Mouse (Mus musculus) cortical plate, adult 2 months (tissue): ENCODE data around the gene Npy.

Experiments used
- CTCF ChIP-seq: fragments of 200-500 bp; IDR thresholded peaks from 2 replicates; pipeline ENCODE4 v1.5.1; 2011; ENCODE audit warnings: mild to moderate bottlenecking, control low read depth, low read length; ENCODE audit not compliant: insufficient read depth; ENCODE audit errors: extremely low read depth
- POLR2A ChIP-seq: fragments of 200-500 bp; IDR thresholded peaks from 2 replicates; pipeline ENCODE4 v1.6.1; 2011; ENCODE audit warnings: mild to moderate bottlenecking, low read length, control low read depth; ENCODE audit not compliant: insufficient read depth; ENCODE audit errors: extremely low read depth

DNA sequence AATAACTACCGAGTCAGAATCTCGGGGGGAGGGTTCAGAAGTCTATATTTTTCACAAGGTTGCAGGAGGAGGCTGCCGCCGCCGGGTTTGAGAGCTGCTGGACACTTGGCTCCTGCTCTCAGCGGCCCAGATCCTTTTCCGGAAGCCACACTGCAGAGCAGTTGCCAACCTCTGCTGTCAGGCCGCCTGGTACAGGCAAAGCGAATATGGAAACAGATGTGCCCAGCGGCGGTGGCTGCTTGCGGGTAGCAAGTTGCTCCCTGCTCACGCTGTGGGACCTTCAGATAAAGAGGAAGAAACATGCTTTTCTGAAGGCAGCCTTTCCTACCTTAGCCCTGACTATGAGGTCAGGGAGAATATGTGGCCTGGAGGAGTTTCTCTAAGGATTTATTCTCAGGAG lies 44.4 kb upstream of the Npy start:
- no peak for TF ChIP-seq POLR2A
- TF ChIP-seq CTCF, result no peak
